Mouse (Mus musculus): Measurements from ENCODE around the gene N4bp1.

- TF ChIP-seq POLR2A (IDR thresholded peaks at IDR 0.05; ENCODE audit: low read depth, low read length) (no peak), CTCF (IDR thresholded peaks at IDR 0.05; ENCODE audit: extremely low read depth, insufficient read depth, insufficient read length, insufficient replicate concordance) (no peak)
These were observed 41.2 kb upstream of the N4bp1 start for GRCm38 (mm10) chr8:86926237-86926636.

Measured in spleen, adult 2 months (tissue).